Mouse (Mus musculus) cerebellum, adult 2 months (tissue): Measurements from ENCODE around the gene Rad51b.

Experiments
- CTCF ChIP-seq: fragments of 200-500 bp; IDR thresholded peaks from 2 replicates; pipeline ENCODE4 v1.5.1; 2011; ENCODE audit warnings: low read depth, mild to moderate bottlenecking, control low read depth, low read length, moderate library complexity, borderline replicate concordance; ENCODE audit not compliant: insufficient read depth
- POLR2A ChIP-seq: fragments of 200-500 bp; IDR thresholded peaks from 2 replicates; pipeline ENCODE4 v1.6.1; 2011; ENCODE audit warnings: low read length, control low read depth, borderline replicate concordance; ENCODE audit not compliant: insufficient read depth

- TF ChIP-seq CTCF (no peak), POLR2A (no peak)
Observed at GRCm38 (mm10) chr12:79762087-79762486, 465.0 kb downstream of the Rad51b start.
